Mouse (Mus musculus) cerebellum, adult 11 months (tissue): ENCODE data around the gene 4632433K11Rik.
"Not testable (repeated sequence)": the region's sequence is repeated elsewhere in the genome, so short reads cannot be mapped to it uniquely, and the experiment has no call there.

Experiments
- DNase-seq: peaks from one replicate; pipeline ENCODE4 v3.0.0; 2022

4632433K11Rik gene

GRCm38 (mm10) chr7:5057381-5057780, 23.5 kb downstream of the 4632433K11Rik start:
- no peak for DNase-seq

- no peak for DNase-seq
These were observed 23.9 kb downstream of the 4632433K11Rik start for GRCm38 (mm10) chr7:5057804-5058203.

DNA sequence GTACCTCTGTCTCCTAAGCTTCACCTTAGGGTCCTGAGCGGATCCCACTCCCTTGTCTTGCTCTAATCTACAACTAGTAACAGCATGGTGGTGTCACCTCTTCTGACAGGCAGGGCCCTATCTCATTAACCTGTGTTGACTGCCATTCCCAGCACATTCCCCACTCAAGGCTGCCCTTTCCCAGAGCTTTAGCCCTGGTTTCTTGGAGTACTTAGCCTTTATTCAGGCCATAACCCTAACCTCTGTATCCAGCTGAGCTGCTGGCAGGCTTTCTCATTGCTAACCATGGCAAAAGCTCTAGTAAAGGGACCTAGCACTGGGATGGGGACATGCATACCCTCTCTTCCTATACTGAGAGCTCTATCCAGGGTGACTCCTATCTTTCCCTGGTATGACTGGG, 24.7 kb downstream of the 4632433K11Rik start:
- DNase-seq: no peak

DNA sequence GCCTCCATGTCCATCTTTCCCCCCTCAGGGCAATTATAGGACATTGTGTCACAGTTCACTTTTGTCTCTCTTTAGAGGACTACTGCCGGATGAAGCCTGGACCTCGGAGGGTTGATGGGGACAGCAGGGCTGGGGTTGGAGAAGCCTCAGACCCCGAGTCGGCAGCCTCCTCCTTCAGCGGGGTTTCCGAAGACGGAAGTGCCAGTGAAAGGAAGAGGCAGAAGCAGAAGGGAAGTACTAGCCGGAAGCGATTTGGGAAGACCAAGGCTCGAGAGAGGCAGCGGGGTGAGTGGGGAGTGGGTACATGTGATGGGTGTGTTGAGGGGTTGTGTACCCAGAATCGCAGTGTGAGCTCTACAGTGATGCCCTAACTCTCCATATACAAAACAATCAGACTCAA, 25.5 kb downstream of the 4632433K11Rik start:
- DNase-seq: no peak

GRCm38 (mm10) chr7:5060239-5060731, 26.4 kb downstream of the 4632433K11Rik start:
- DNase-seq: peak; percentile 89

GRCm38 (mm10) chr7:5060944-5061773, 27.2 kb downstream of the 4632433K11Rik start:
- peak; percentile 98 for DNase-seq

- DNase-seq: peak; percentile 93
These were observed 27.9 kb downstream of the 4632433K11Rik start, which contains the start of gene U2af2 for GRCm38 (mm10) chr7:5061774-5062359. U2af2 (plus strand) TSS chr7:5062143.

- no peak for DNase-seq
These were observed 28.6 kb downstream of the 4632433K11Rik start for GRCm38 (mm10) chr7:5062360-5063001.

GRCm38 (mm10) chr7:5064886-5065285, 31.0 kb downstream of the 4632433K11Rik start:
- DNase-seq: no peak

GRCm38 (mm10) chr7:5073586-5073985, 39.7 kb downstream of the 4632433K11Rik start:
- DNase-seq: no peak

GRCm38 (mm10) chr7:5074984-5075383, 41.1 kb downstream of the 4632433K11Rik start:
- DNase-seq: no peak

DNA sequence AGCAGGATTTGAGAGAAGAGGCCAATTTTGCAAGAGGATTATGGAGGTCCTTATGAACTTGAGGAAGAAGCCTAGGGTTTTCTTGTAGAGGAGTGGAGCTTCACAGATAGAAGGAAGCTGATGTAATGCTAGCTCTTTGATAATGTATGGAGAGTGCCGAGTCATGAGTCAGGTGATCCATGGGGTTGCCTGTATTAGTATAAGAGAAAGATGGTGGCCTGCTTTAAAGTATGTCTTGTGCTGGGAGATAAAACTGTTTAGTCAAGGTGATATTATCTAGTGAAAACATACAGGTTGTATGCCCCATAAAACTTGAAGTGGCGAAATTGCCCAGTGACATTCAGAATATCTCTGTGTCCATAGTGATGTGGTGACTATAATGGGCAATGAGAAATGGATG, 43.0 kb downstream of the 4632433K11Rik start:
- no peak for DNase-seq

- not testable (repeated sequence) for DNase-seq
These were observed 45.6 kb downstream of the 4632433K11Rik start for GRCm38 (mm10) chr7:5079365-5080009.

- peak; percentile 96 for DNase-seq
These were observed 46.3 kb downstream of the 4632433K11Rik start, which contains the start of gene Epn1 for GRCm38 (mm10) chr7:5080010-5080751. Epn1 (plus strand) TSS chr7:5080235.

DNA sequence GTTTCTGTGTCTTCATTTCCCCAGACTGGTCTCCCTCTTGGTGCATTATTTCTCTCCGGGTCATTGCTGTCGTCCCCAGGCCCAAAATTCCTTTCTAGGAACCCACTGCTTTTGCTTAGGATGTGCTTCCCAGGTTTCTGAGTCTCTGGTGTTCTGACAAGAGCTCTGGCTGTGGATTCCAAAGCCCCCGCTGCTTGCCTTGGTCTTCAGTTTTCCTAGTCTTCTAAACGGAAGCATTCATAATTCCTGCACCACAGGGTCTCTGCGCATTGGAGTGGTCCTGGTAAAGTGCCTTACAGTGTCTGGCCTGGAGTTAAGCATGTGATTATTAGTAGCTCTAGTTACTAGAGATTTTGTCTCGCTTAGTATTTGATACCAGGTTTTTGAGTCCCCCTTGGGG, 46.9 kb downstream of the 4632433K11Rik start:
- DNase-seq: no peak

GRCm38 (mm10) chr7:5081241-5081640, 47.3 kb downstream of the 4632433K11Rik start:
- no peak for DNase-seq

DNA sequence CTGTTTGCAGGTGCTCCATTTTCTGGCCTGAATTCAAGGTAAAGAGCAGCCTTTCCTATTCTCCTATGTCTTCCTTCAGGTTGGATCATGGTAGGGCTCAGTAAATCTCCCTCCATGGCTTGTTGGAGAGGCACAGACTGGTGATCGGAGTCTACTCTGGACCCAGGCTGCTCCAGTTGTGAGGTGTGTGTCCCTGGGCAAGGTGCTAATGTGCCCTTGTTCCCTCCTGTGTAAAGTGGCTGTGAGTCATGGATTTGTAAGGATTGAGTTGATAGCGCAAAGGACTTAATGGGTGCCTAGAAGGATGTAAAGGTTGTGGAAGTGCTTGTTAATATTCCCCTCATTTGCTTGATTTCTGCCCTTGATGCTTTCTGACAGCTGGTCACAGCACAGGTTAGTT, 48.0 kb downstream of the 4632433K11Rik start:
- DNase-seq: no peak

- no peak for DNase-seq
These were observed 49.6 kb downstream of the 4632433K11Rik start for GRCm38 (mm10) chr7:5083325-5084105.
